Mouse (Mus musculus) liver, adult 10 weeks (tissue): ENCODE data around the gene Olfr1082. TPM values are rescaled to one million over a fixed set of nuclear protein-coding genes. Genes with fewer than 3 reads are reported as not detected.

Experiments
- polyA plus RNA-seq: library from polyadenylated mRNA; stranded (reverse); fragments of 350-450 nt; fragmentation: Illumina TruSeq; extraction: RNeasy Lipid Tissue Mini Kit (QIAGEN cat#74804); gene quantifications from one replicate; pipeline ENCODE4 v1.2.3, GENCODE M21; 2014; ENCODE audit warnings: low read depth, low replicate concordance

The Olfr1082 gene
- polyA plus RNA-seq, result not detected

DNA sequence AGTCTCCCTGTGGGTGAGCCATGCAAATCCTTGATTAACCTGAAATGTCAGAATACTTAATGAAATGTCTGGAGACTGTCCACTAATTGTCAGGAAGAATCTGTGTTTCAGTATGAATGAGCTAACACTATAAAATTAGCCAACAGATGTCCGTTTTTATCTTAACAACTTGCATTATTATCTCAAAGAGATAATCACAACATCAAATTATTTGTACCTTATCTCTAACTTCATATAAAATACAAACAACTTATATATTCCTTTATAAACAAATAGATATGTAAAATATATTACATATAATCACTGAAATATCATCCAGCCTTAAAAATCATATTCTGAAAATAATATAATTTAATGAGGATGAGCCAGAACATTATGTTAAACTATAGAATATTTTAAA lies at the start of gene Olfr1082:
Gene Olfr1082, minus strand, starts transcription at position 101 of the 400 bp plus-strand sequence.

DNA sequence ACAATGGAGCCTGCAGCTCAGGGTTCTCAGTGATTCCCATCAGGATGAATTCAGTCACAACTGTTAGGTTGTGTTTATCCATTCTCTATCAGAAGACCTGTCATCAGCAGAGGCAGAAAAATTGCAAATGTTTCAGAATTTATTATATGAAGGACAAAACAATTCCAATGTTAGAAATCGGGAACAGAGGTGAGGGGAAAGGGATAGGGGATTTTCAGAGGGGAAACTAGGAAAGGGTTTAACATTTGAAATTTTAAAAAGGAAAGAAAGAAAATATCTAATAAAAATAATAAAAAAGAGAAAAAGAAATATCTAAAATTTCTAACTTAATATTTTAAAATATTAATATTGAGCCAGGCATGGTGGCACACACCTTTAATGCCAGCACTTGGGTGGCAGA lies 40.9 kb upstream of the Olfr1082 start, which contains the start of gene Olfr1084:
Gene Olfr1084, minus strand, starts transcription at position 101 of the 400 bp plus-strand sequence.

DNA sequence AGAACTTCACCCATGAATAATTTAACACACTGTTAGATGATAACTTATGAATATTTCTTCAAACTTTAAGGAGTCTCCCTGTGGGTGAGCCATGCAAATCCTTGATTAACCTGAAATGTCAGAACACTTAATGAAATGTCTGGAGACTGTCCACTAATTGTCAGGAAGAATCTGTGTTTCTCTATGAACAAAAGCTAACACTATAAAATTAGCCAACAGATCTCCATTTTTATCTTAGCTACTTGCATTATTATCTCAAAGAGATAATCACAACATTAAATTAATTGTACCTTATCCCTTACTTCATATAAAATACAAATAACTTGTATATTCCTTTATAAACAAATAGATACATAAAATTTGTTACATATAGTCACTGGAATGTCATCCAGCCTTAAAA lies 40.6 kb downstream of the Olfr1082 start, which contains the start of gene Olfr1080:
Gene Olfr1080, minus strand, starts transcription at position 101 of the 400 bp plus-strand sequence.

Other genes with a start within 250 kb of the Olfr1082 start
- not detected for gene Olfr1055, start 248.7 kb downstream of the Olfr1082 start, polyA plus RNA-seq
- gene Olfr1056, start 236.5 kb downstream of the Olfr1082 start, polyA plus RNA-seq, result not detected
- not detected for gene Olfr1057, start 220.6 kb downstream of the Olfr1082 start, polyA plus RNA-seq
- gene Olfr1058, start 210.4 kb downstream of the Olfr1082 start, polyA plus RNA-seq, result not detected
- gene Olfr1061, start 184.9 kb downstream of the Olfr1082 start, polyA plus RNA-seq, result not detected
- not detected for gene Olfr1062, start 172.2 kb downstream of the Olfr1082 start, polyA plus RNA-seq
- not detected for gene Olfr1065, start 148.4 kb downstream of the Olfr1082 start, polyA plus RNA-seq
- gene Olfr1066, start 142.7 kb downstream of the Olfr1082 start, polyA plus RNA-seq, result not detected
- not detected for gene Olfr228, start 111.6 kb downstream of the Olfr1082 start, polyA plus RNA-seq
- gene Olfr1076, start 90.5 kb downstream of the Olfr1082 start, polyA plus RNA-seq, result not detected
- gene Olfr1079, start 56.5 kb downstream of the Olfr1082 start, polyA plus RNA-seq, result not detected
- gene Olfr1080, start 40.7 kb downstream of the Olfr1082 start, polyA plus RNA-seq, result not detected
- gene Olfr1084, start 40.8 kb upstream of the Olfr1082 start, polyA plus RNA-seq, result not detected
- not detected for gene Olfr1085, start 63.1 kb upstream of the Olfr1082 start, polyA plus RNA-seq
- not detected for gene Olfr1086, start 81.1 kb upstream of the Olfr1082 start, polyA plus RNA-seq
- not detected for gene Olfr1087, start 99.4 kb upstream of the Olfr1082 start, polyA plus RNA-seq
- not detected for gene Olfr1089, start 134.7 kb upstream of the Olfr1082 start, polyA plus RNA-seq
- not detected for gene Olfr1090, start 160.0 kb upstream of the Olfr1082 start, polyA plus RNA-seq
- not detected for gene Olfr1093, start 183.5 kb upstream of the Olfr1082 start, polyA plus RNA-seq
- gene Olfr141, start 211.1 kb upstream of the Olfr1082 start, polyA plus RNA-seq, result not detected
- not detected for gene Olfr1094, start 225.7 kb upstream of the Olfr1082 start, polyA plus RNA-seq